Mouse (Mus musculus) liver, embryonic 11.5 days (tissue): Measurements from ENCODE around the gene Ikzf3. TPM values are rescaled to one million over a fixed set of nuclear protein-coding genes. Genes with fewer than 3 reads are reported as not detected.

Experiments
- ATAC-seq: fragments of 200-750 bp; cut with Nextera tagmentation; replicated peaks from 2 replicates; pipeline ENCODE4 v1.8.0; 2017; ENCODE audit warnings: moderate number of reproducible peaks, mild to moderate bottlenecking, moderate TSS enrichment, moderate library complexity; ENCODE audit not compliant: low FRiP score
- DNase-seq: peaks from one replicate; pipeline ENCODE4 v3.0.0-alpha.2; 2017; ENCODE audit warnings: low spot score
- H3K27ac ChIP-seq: fragments of 300-500 bp; sonication (generic); 2 replicates; pipeline ENCODE4 v1.5.1; 2014; ENCODE audit warnings: mild to moderate bottlenecking, low read depth, low read length, control low read depth
- H3K27me3 ChIP-seq: fragments of 300-500 bp; sonication (generic); replicated peaks from 2 replicates; pipeline ENCODE4 v1.6.1; 2014; ENCODE audit warnings: low read length, mixed read lengths; ENCODE audit not compliant: control insufficient read depth, insufficient read depth
- H3K36me3 ChIP-seq: fragments of 300-500 bp; sonication (generic); 2 replicates; pipeline ENCODE4 v1.6.1; 2014; ENCODE audit warnings: mild to moderate bottlenecking, low read length, moderate library complexity, mixed read lengths; ENCODE audit not compliant: control insufficient read depth, insufficient read depth
- H3K4me1 ChIP-seq: fragments of 300-500 bp; sonication (generic); replicated peaks from 2 replicates; pipeline ENCODE4 v1.6.1; 2014; ENCODE audit warnings: low read length, mixed read lengths; ENCODE audit not compliant: control insufficient read depth, insufficient read depth
- H3K4me2 ChIP-seq: fragments of 300-500 bp; sonication (generic); 2 replicates; pipeline ENCODE4 v1.6.1; 2014; ENCODE audit warnings: mild to moderate bottlenecking, control low read depth, moderate library complexity
- H3K4me3 ChIP-seq: fragments of 300-500 bp; sonication (generic); 2 replicates; pipeline ENCODE4 v1.5.1; 2014; ENCODE audit warnings: low read depth, low read length, control low read depth
- H3K9ac ChIP-seq: fragments of 300-500 bp; sonication (generic); 2 replicates; pipeline ENCODE4 v1.6.1; 2014; ENCODE audit warnings: low read depth, low read length, control low read depth
- H3K9me3 ChIP-seq: fragments of 300-500 bp; sonication (generic); 2 replicates; pipeline ENCODE4 v1.6.1; 2016; ENCODE audit warnings: low read length, inconsistent platforms, mixed read lengths; ENCODE audit not compliant: control insufficient read depth
- WGBS: fragments of 180-500 bp; shearing (Covaris S2); extraction: QIAGEN DNeasy Blood & Tissue Kit; methylation state at CpG from one replicate; pipeline ENCODE4 v1.1.7; 2014; 5-methylcytosine and 5-hydroxymethylcytosine counted together
- polyA plus RNA-seq: library from polyadenylated mRNA; unstranded; fragments of >200 nt; fragmentation: Nextera tagmentation; extraction: Ambion mirVana; gene quantifications from 2 replicates; pipeline ENCODE4 v1.2.1, GENCODE M21; 2014

The Ikzf3 gene
- polyA plus RNA-seq, 1 experiment from 2014 or later: 0.04 TPM

- Histone ChIP-seq H3K4me1 (peaks cover 7% of the 10 kb centered on the region; the same call in 1 of the 2 replicates), H3K27me3 (peaks cover 45% of the 10 kb centered on the region), H3K4me2 (no peak overlapping the region), H3K9ac (no peak overlapping the region), H3K4me3 (no peak overlapping the region), H3K9me3 (no peaks in the 10 kb centered on the region), H3K27ac (no peak overlapping the region), H3K36me3 (no peaks in the 10 kb centered on the region)
- no peak for ATAC-seq
- 77% methylated on average over 6 of the region's 6 CpGs for WGBS
- no peak for DNase-seq
Measured at GRCm38 (mm10) chr11:98462255-98462654, 83.6 kb downstream of the Ikzf3 start.

GRCm38 (mm10) chr11:98461109-98461720 is 84.6 kb downstream of the Ikzf3 start:
- no peak overlapping the region for H3K4me2 ChIP-seq
- no peaks in the 10 kb centered on the region for H3K36me3 ChIP-seq
- no peaks in the 10 kb centered on the region for H3K9me3 ChIP-seq
- no peak overlapping the region for H3K9ac ChIP-seq
- ATAC-seq: no peak
- peaks cover 45% of the 10 kb centered on the region for H3K27me3 ChIP-seq
- 49% methylated on average over 6 of the region's 6 CpGs for WGBS
- H3K27ac ChIP-seq: no peak overlapping the region
- H3K4me3 ChIP-seq: no peak overlapping the region
- no peak for DNase-seq
- H3K4me1 ChIP-seq: peaks cover 11% of the 10 kb centered on the region; the same call in 1 of the 2 replicates

- WGBS: 79% methylated on average over 9 of the region's 9 CpGs
- ATAC-seq: no peak
Measured at GRCm38 (mm10) chr11:98459860-98460259, 86.0 kb downstream of the Ikzf3 start.

GRCm38 (mm10) chr11:98459071-98459741 is 86.6 kb downstream of the Ikzf3 start:
- H3K27ac ChIP-seq: no peak overlapping the region
- peaks cover 41% of the 10 kb centered on the region for H3K27me3 ChIP-seq
- 16% methylated on average over 11 of the region's 11 CpGs for WGBS
- DNase-seq (no peak), ATAC-seq (no peak)
- no peak overlapping the region for H3K4me3 ChIP-seq
- no peak overlapping the region for H3K9ac ChIP-seq
- H3K9me3 ChIP-seq: no peaks in the 10 kb centered on the region
- peaks cover 11% of the 10 kb centered on the region; the same call in 1 of the 2 replicates for H3K4me1 ChIP-seq
- no peaks in the 10 kb centered on the region; the same call in 1 of the 2 replicates for H3K36me3 ChIP-seq
- no peak overlapping the region for H3K4me2 ChIP-seq

More at GRCm38 (mm10) chr11:98459860-98460259, 86.0 kb downstream of the Ikzf3 start:
- DNase-seq: no peak
- Histone ChIP-seq H3K4me1 (peaks cover 11% of the 10 kb centered on the region; the same call in 1 of the 2 replicates), H3K9me3 (no peaks in the 10 kb centered on the region), H3K9ac (no peak overlapping the region), H3K4me2 (no peak overlapping the region), H3K27ac (no peak overlapping the region), H3K36me3 (no peaks in the 10 kb centered on the region; the same call in 1 of the 2 replicates), H3K4me3 (no peak overlapping the region), H3K27me3 (peaks cover 41% of the 10 kb centered on the region)

GRCm38 (mm10) chr11:98458121-98458990 is 87.5 kb downstream of the Ikzf3 start:
- no peak overlapping the region for H3K27ac ChIP-seq

GRCm38 (mm10) chr11:98457367-98458120 is 88.3 kb downstream of the Ikzf3 start:
- ATAC-seq (peak; percentile 77), DNase-seq (peak; percentile 86)
- under 1% methylated on average over 38 of the region's 64 CpGs for WGBS
- H3K9me3 ChIP-seq: no peaks in the 10 kb centered on the region
- no peak overlapping the region for H3K27ac ChIP-seq
- H3K4me3 ChIP-seq: peak overlapping the region; percentile 69
- peaks cover 44% of the 10 kb centered on the region for H3K27me3 ChIP-seq
- H3K36me3 ChIP-seq: no peaks in the 10 kb centered on the region; the same call in none of the 2 replicates
- H3K4me1 ChIP-seq: peaks cover 11% of the 10 kb centered on the region; the same call in 1 of the 2 replicates
- peak overlapping the region; percentile 72 for H3K9ac ChIP-seq
- peak overlapping the region; percentile 92 for H3K4me2 ChIP-seq

More at GRCm38 (mm10) chr11:98458121-98458990, 87.5 kb downstream of the Ikzf3 start:
- H3K4me2 ChIP-seq: peak overlapping the region; percentile 92
- peak; percentile 21; the same call in 1 of the 2 replicates for ATAC-seq
- no peaks in the 10 kb centered on the region; the same call in 1 of the 2 replicates for H3K36me3 ChIP-seq
- H3K9ac ChIP-seq: peak overlapping the region; percentile 72
- no peaks in the 10 kb centered on the region for H3K9me3 ChIP-seq
- 4% methylated on average over 29 of the region's 30 CpGs for WGBS
- H3K4me3 ChIP-seq: peak overlapping the region; percentile 69
- DNase-seq: no peak
- H3K27me3 ChIP-seq: peaks cover 44% of the 10 kb centered on the region
- peaks cover 11% of the 10 kb centered on the region; the same call in 1 of the 2 replicates for H3K4me1 ChIP-seq

- Histone ChIP-seq H3K4me2 (peak overlapping the region; percentile 92), H3K9me3 (no peaks in the 10 kb centered on the region), H3K27ac (no peak overlapping the region), H3K4me3 (peak overlapping the region; percentile 69), H3K36me3 (no peaks in the 10 kb centered on the region; the same call in none of the 2 replicates), H3K4me1 (peaks cover 11% of the 10 kb centered on the region; the same call in 1 of the 2 replicates), H3K9ac (peak overlapping the region; percentile 57), H3K27me3 (peaks cover 41% of the 10 kb centered on the region)
- WGBS: 22% methylated on average over 9 of the region's 9 CpGs
- ATAC-seq: peak; percentile 28
- DNase-seq: no peak
Measured at GRCm38 (mm10) chr11:98456945-98457344, 88.9 kb downstream of the Ikzf3 start.
